Mouse (Mus musculus): ENCODE measurements at regions not wholly inside any gene's neighbourhood (a gene's known extent, or its start where the extent isn't known, plus 50 kb on each side); places are given as distances from the start of the nearest gene placed in this dataset.

- no peak for DNase-seq (ENCODE audit: low spot score)
- no peak overlapping the region for H3K9ac ChIP-seq (ENCODE audit: low read depth, low read length, severe bottlenecking)
- no peak for ATAC-seq (ENCODE audit: low FRiP score, low read depth)
- no peak overlapping the region for H3K4me2 ChIP-seq (replicated peaks; ENCODE audit: low read depth, low read length, severe bottlenecking)
- peaks cover 3% of the 10 kb centered on the region for H3K4me1 ChIP-seq (ENCODE audit: control insufficient read depth, insufficient read depth, low read length)
- no peaks in the 10 kb centered on the region for H3K9me3 ChIP-seq (ENCODE audit: control insufficient read depth, low read length)
- H3K27me3 ChIP-seq (ENCODE audit: control insufficient read depth, insufficient read depth, low read length): no peaks in the 10 kb centered on the region
- 52% methylated on average over 4 of the region's 4 CpGs for WGBS
- no peak overlapping the region for H3K27ac ChIP-seq (replicated peaks; ENCODE audit: low read depth, low read length)
- H3K4me3 ChIP-seq (replicated peaks; ENCODE audit: low read length): no peak overlapping the region
- H3K36me3 ChIP-seq (ENCODE audit: control insufficient read depth, insufficient read depth, low read length): no peaks in the 10 kb centered on the region
- no peak for TF ChIP-seq POLR2A (IDR thresholded peaks at IDR 0.05; ENCODE audit: borderline replicate concordance, extremely low read depth, insufficient read depth, insufficient read length)
These were observed 103.0 kb downstream of the Tpra1 start for GRCm38 (mm10) chr6:89005094-89005493.

GRCm38 (mm10) chr6:89006997-89007396 lies 104.9 kb downstream of the Tpra1 start:
- no peak for DNase-seq (ENCODE audit: low spot score)
- 45% methylated on average over 17 of the region's 17 CpGs for WGBS
- ATAC-seq (ENCODE audit: low FRiP score, low read depth): no peak
- Histone ChIP-seq H3K4me2 (replicated peaks; ENCODE audit: low read depth, low read length, severe bottlenecking) (no peak overlapping the region), H3K36me3 (ENCODE audit: control insufficient read depth, insufficient read depth, low read length) (no peaks in the 10 kb centered on the region), H3K4me1 (ENCODE audit: control insufficient read depth, insufficient read depth, low read length) (peaks cover 3% of the 10 kb centered on the region), H3K9ac (ENCODE audit: low read depth, low read length, severe bottlenecking) (no peak overlapping the region), H3K4me3 (replicated peaks; ENCODE audit: low read length) (no peak overlapping the region), H3K27me3 (ENCODE audit: control insufficient read depth, insufficient read depth, low read length) (no peaks in the 10 kb centered on the region), H3K27ac (replicated peaks; ENCODE audit: low read depth, low read length) (no peak overlapping the region), H3K9me3 (ENCODE audit: control insufficient read depth, low read length) (no peaks in the 10 kb centered on the region)
- no peak for TF ChIP-seq POLR2A (IDR thresholded peaks at IDR 0.05; ENCODE audit: borderline replicate concordance, extremely low read depth, insufficient read depth, insufficient read length)

- 75% methylated on average over 2 of the region's 2 CpGs for WGBS
- Histone ChIP-seq H3K36me3 (ENCODE audit: control insufficient read depth, insufficient read depth, low read length) (no peaks in the 10 kb centered on the region), H3K4me3 (replicated peaks; ENCODE audit: low read length) (no peak overlapping the region), H3K4me1 (ENCODE audit: control insufficient read depth, insufficient read depth, low read length) (peaks cover 3% of the 10 kb centered on the region), H3K27ac (replicated peaks; ENCODE audit: low read depth, low read length) (no peak overlapping the region), H3K4me2 (replicated peaks; ENCODE audit: low read depth, low read length, severe bottlenecking) (no peak overlapping the region), H3K9ac (ENCODE audit: low read depth, low read length, severe bottlenecking) (no peak overlapping the region), H3K9me3 (ENCODE audit: control insufficient read depth, low read length) (no peaks in the 10 kb centered on the region), H3K27me3 (ENCODE audit: control insufficient read depth, insufficient read depth, low read length) (no peaks in the 10 kb centered on the region)
- ATAC-seq (ENCODE audit: low FRiP score, low read depth) (no peak), DNase-seq (ENCODE audit: low spot score) (no peak)
- no peak for TF ChIP-seq POLR2A (IDR thresholded peaks at IDR 0.05; ENCODE audit: borderline replicate concordance, extremely low read depth, insufficient read depth, insufficient read length)
These were observed 105.5 kb downstream of the Tpra1 start for GRCm38 (mm10) chr6:89007516-89007915.

GRCm38 (mm10) chr6:89008614-89009171 lies 106.6 kb downstream of the Tpra1 start:
- 2% methylated on average over 18 of the region's 18 CpGs for WGBS
- H3K9ac ChIP-seq (ENCODE audit: low read depth, low read length, severe bottlenecking): 0 out of 2 replicates have a peak overlapping the region, but pooled peaks have one; percentile 25

GRCm38 (mm10) chr6:89012998-89013689 lies 111.1 kb downstream of the Tpra1 start:
- H3K4me2 ChIP-seq (replicated peaks; ENCODE audit: low read depth, low read length, severe bottlenecking): no peak overlapping the region
- 42% methylated on average over 12 of the region's 12 CpGs for WGBS
- H3K9me3 ChIP-seq (ENCODE audit: control insufficient read depth, low read length): no peaks in the 10 kb centered on the region
- DNase-seq (ENCODE audit: low spot score) (no peak), ATAC-seq (ENCODE audit: low FRiP score, low read depth) (no peak)
- TF ChIP-seq POLR2A (IDR thresholded peaks at IDR 0.05; ENCODE audit: borderline replicate concordance, extremely low read depth, insufficient read depth, insufficient read length): no peak
- no peak overlapping the region for H3K27ac ChIP-seq (replicated peaks; ENCODE audit: low read depth, low read length)
- H3K4me1 ChIP-seq (ENCODE audit: control insufficient read depth, insufficient read depth, low read length): peaks cover 3% of the 10 kb centered on the region
- no peak overlapping the region for H3K9ac ChIP-seq (ENCODE audit: low read depth, low read length, severe bottlenecking)
- H3K36me3 ChIP-seq (ENCODE audit: control insufficient read depth, insufficient read depth, low read length): no peaks in the 10 kb centered on the region
- H3K4me3 ChIP-seq (replicated peaks; ENCODE audit: low read length): no peak overlapping the region
- no peaks in the 10 kb centered on the region for H3K27me3 ChIP-seq (ENCODE audit: control insufficient read depth, insufficient read depth, low read length)

More at GRCm38 (mm10) chr6:89008614-89009171, 106.6 kb downstream of the Tpra1 start:
- no peaks in the 10 kb centered on the region for H3K36me3 ChIP-seq (ENCODE audit: control insufficient read depth, insufficient read depth, low read length)
- no peaks in the 10 kb centered on the region for H3K9me3 ChIP-seq (ENCODE audit: control insufficient read depth, low read length)
- no peaks in the 10 kb centered on the region for H3K27me3 ChIP-seq (ENCODE audit: control insufficient read depth, insufficient read depth, low read length)
- H3K4me1 ChIP-seq (ENCODE audit: control insufficient read depth, insufficient read depth, low read length): peaks cover 3% of the 10 kb centered on the region
- peak overlapping the region; percentile 18 for H3K4me3 ChIP-seq (replicated peaks; ENCODE audit: low read length)
- H3K4me2 ChIP-seq (replicated peaks; ENCODE audit: low read depth, low read length, severe bottlenecking): peak overlapping the region; percentile 56
- TF ChIP-seq POLR2A (IDR thresholded peaks at IDR 0.05; ENCODE audit: borderline replicate concordance, extremely low read depth, insufficient read depth, insufficient read length): no peak
- peak; percentile 75 for ATAC-seq (ENCODE audit: low FRiP score, low read depth)
- DNase-seq (ENCODE audit: low spot score): peak; percentile 26
- H3K27ac ChIP-seq (replicated peaks; ENCODE audit: low read depth, low read length): no peak overlapping the region
